Mouse (Mus musculus): ENCODE data around the gene Sh2b2. TPM values are rescaled to one million over a fixed set of nuclear protein-coding genes. Genes with fewer than 3 reads are reported as not detected.

Sh2b2 gene
- polyA plus RNA-seq, 1 experiment from 2014 or later = 5.3 TPM

- no peak for ATAC-seq (ENCODE audit: low FRiP score, low TSS enrichment)
- Histone ChIP-seq H3K36me3 (ENCODE audit: insufficient read depth, low read length) (peaks cover 2% of the 10 kb centered on the region; the same call in 1 of the 2 replicates), H3K9me3 (ENCODE audit: low read length) (peaks cover 1% of the 10 kb centered on the region; the same call in 1 of the 2 replicates), H3K4me3 (ENCODE audit: low read length) (no peak overlapping the region), H3K27me3 (ENCODE audit: insufficient read depth, low read length) (no peaks in the 10 kb centered on the region), H3K9ac (replicated peaks; ENCODE audit: low read length) (no peak overlapping the region), H3K4me2 (replicated peaks; ENCODE audit: low read depth, low read length) (no peak overlapping the region), H3K4me1 (ENCODE audit: insufficient read depth, low read length) (peaks cover 14% of the 10 kb centered on the region), H3K27ac (ENCODE audit: low read length) (no peak overlapping the region)
- 74% methylated on average over 9 of the region's 9 CpGs for WGBS
These were observed 73.4 kb downstream of the Sh2b2 start for GRCm38 (mm10) chr5:136172939-136173338.

GRCm38 (mm10) chr5:136171363-136172341 is 74.7 kb downstream of the Sh2b2 start:
- Histone ChIP-seq H3K9ac (replicated peaks; ENCODE audit: low read length) (peak overlapping the region; percentile 72), H3K27me3 (ENCODE audit: insufficient read depth, low read length) (no peaks in the 10 kb centered on the region), H3K36me3 (ENCODE audit: insufficient read depth, low read length) (no peaks in the 10 kb centered on the region), H3K4me3 (ENCODE audit: low read length) (peak overlapping the region; percentile 62), H3K4me1 (ENCODE audit: insufficient read depth, low read length) (peaks cover 14% of the 10 kb centered on the region), H3K4me2 (replicated peaks; ENCODE audit: low read depth, low read length) (peak overlapping the region; percentile 98), H3K9me3 (ENCODE audit: low read length) (peaks cover 4% of the 10 kb centered on the region; the same call in 1 of the 2 replicates), H3K27ac (ENCODE audit: low read length) (peak overlapping the region; percentile 45; the same call in 1 of the 2 replicates)
- WGBS = 30% methylated on average over 17 of the region's 17 CpGs
- ATAC-seq (ENCODE audit: low FRiP score, low TSS enrichment) = no peak

GRCm38 (mm10) chr5:136170512-136171362 is 75.6 kb downstream of the Sh2b2 start, which contains the start of gene Orai2:
Orai2 (minus strand) TSS chr5:136170713.
- ATAC-seq (ENCODE audit: low FRiP score, low TSS enrichment) = peak; percentile 86
- H3K4me3 ChIP-seq (ENCODE audit: low read length) = peak within 1 kb of the TSS; percentile 62
- H3K27ac ChIP-seq (ENCODE audit: low read length) = peak within 1 kb of the TSS; percentile 45; the same call in 1 of the 2 replicates
- under 1% methylated on average over 49 of the region's 49 CpGs for WGBS
- peaks cover 4% of the 10 kb centered on the region; the same call in 1 of the 2 replicates for H3K9me3 ChIP-seq (ENCODE audit: low read length)
- H3K27me3 ChIP-seq (ENCODE audit: insufficient read depth, low read length) = no peaks in the 10 kb centered on the region
- H3K36me3 ChIP-seq (ENCODE audit: insufficient read depth, low read length) = no peaks in the 10 kb centered on the region
- peaks cover 14% of the 10 kb centered on the region for H3K4me1 ChIP-seq (ENCODE audit: insufficient read depth, low read length)
- H3K4me2 ChIP-seq (replicated peaks; ENCODE audit: low read depth, low read length) = peak within 1 kb of the TSS; percentile 98
- H3K9ac ChIP-seq (replicated peaks; ENCODE audit: low read length) = peak within 1 kb of the TSS; percentile 72

- H3K4me3 ChIP-seq (ENCODE audit: low read length) = peak overlapping the region; percentile 62
- H3K27ac ChIP-seq (ENCODE audit: low read length) = no peak overlapping the region
- H3K4me1 ChIP-seq (ENCODE audit: insufficient read depth, low read length) = peaks cover 14% of the 10 kb centered on the region
- peak; percentile 47; the same call in 1 of the 2 replicates for ATAC-seq (ENCODE audit: low FRiP score, low TSS enrichment)
- 11% methylated on average over 15 of the region's 15 CpGs for WGBS
- no peaks in the 10 kb centered on the region for H3K27me3 ChIP-seq (ENCODE audit: insufficient read depth, low read length)
- H3K9ac ChIP-seq (replicated peaks; ENCODE audit: low read length) = peak overlapping the region; percentile 72
- H3K9me3 ChIP-seq (ENCODE audit: low read length) = peaks cover 4% of the 10 kb centered on the region; the same call in 1 of the 2 replicates
- H3K36me3 ChIP-seq (ENCODE audit: insufficient read depth, low read length) = no peaks in the 10 kb centered on the region
- peak overlapping the region; percentile 98 for H3K4me2 ChIP-seq (replicated peaks; ENCODE audit: low read depth, low read length)
These were observed 76.5 kb downstream of the Sh2b2 start for GRCm38 (mm10) chr5:136169626-136170511.

Other genes with a start within 250 kb of the Sh2b2 start
- gene Upk3b, start 208.1 kb downstream of the Sh2b2 start, polyA plus RNA-seq (2015; fragmentation: Nextera tagmentation; extraction: Ambion mirVana) = 3.6 and 6.1 TPM in 2 replicates
- 2.2 and 3.6 TPM in 2 replicates for gene Upk3bl, start 192.1 kb downstream of the Sh2b2 start, polyA plus RNA-seq (2015; fragmentation: Nextera tagmentation; extraction: Ambion mirVana)
- 15.9 and 18.5 TPM in 2 replicates for gene Rasa4, start 162.6 kb downstream of the Sh2b2 start, polyA plus RNA-seq (2015; fragmentation: Nextera tagmentation; extraction: Ambion mirVana)
- gene Polr2j, start 129.9 kb downstream of the Sh2b2 start, polyA plus RNA-seq (2015; fragmentation: Nextera tagmentation; extraction: Ambion mirVana) = 243 and 245 TPM in 2 replicates
- gene Lrwd1, start 110.5 kb downstream of the Sh2b2 start, polyA plus RNA-seq (2015; fragmentation: Nextera tagmentation; extraction: Ambion mirVana) = 39.5 and 40.2 TPM in 2 replicates
- gene Alkbh4, start 110.4 kb downstream of the Sh2b2 start, polyA plus RNA-seq (2015; fragmentation: Nextera tagmentation; extraction: Ambion mirVana) = 19.3 and 20.2 TPM in 2 replicates
- gene Orai2, start 75.8 kb downstream of the Sh2b2 start, polyA plus RNA-seq (2015; fragmentation: Nextera tagmentation; extraction: Ambion mirVana) = 6.1 and 6.6 TPM in 2 replicates
- gene Prkrip1, start 47.6 kb downstream of the Sh2b2 start, polyA plus RNA-seq (2015; fragmentation: Nextera tagmentation; extraction: Ambion mirVana) = 47.1 and 52.0 TPM in 2 replicates